Mouse (Mus musculus) heart, embryonic 16.5 days (tissue): Measurements from ENCODE around the gene Sgsm2. TPM values are rescaled to one million over a fixed set of nuclear protein-coding genes. Genes with fewer than 3 reads are reported as not detected.
A peak's percentile ranks its signal among the peaks of the same experiment; 100 is the strongest.

ENCODE experiments used
- ATAC-seq: fragments of 200-750 bp; cut with Nextera tagmentation; replicated peaks from 2 replicates; pipeline ENCODE4 v1.8.0; 2017; ENCODE audit warnings: moderate number of reproducible peaks; ENCODE audit not compliant: insufficient read depth, low FRiP score; ENCODE audit errors: extremely low read depth
- H3K27ac ChIP-seq: fragments of 300-500 bp; sonication (generic); 2 replicates; pipeline ENCODE4 v1.5.1; 2014; ENCODE audit warnings: mild to moderate bottlenecking, low read length, control low read depth, moderate library complexity
- H3K27me3 ChIP-seq: fragments of 300-500 bp; sonication (generic); 2 replicates; pipeline ENCODE4 v1.6.1; 2014; ENCODE audit warnings: low read length, mixed read lengths; ENCODE audit not compliant: control insufficient read depth, insufficient read depth
- H3K36me3 ChIP-seq: fragments of 300-500 bp; sonication (generic); 2 replicates; pipeline ENCODE4 v1.6.1; 2014; ENCODE audit not compliant: control insufficient read depth, insufficient read depth
- H3K4me1 ChIP-seq: fragments of 300-500 bp; sonication (generic); 2 replicates; pipeline ENCODE4 v1.6.1; 2014; ENCODE audit warnings: low read length, mixed read lengths; ENCODE audit not compliant: control insufficient read depth, insufficient read depth
- H3K4me2 ChIP-seq: fragments of 300-500 bp; sonication (generic); 2 replicates; pipeline ENCODE4 v1.6.1; 2014; ENCODE audit warnings: low read depth, mild to moderate bottlenecking, control low read depth, low read length
- H3K4me3 ChIP-seq: fragments of 300-500 bp; sonication (generic); 2 replicates; pipeline ENCODE4 v1.5.1; 2014; ENCODE audit warnings: mild to moderate bottlenecking, control low read depth, low read length
- H3K9ac ChIP-seq: fragments of 300-500 bp; sonication (generic); 2 replicates; pipeline ENCODE4 v1.6.1; 2014; ENCODE audit warnings: low read length, control low read depth
- H3K9me3 ChIP-seq: fragments of 300-500 bp; sonication (generic); replicated peaks from 2 replicates; pipeline ENCODE4 v1.6.1; 2016; ENCODE audit warnings: low read length; ENCODE audit not compliant: control insufficient read depth
- WGBS: fragments of 180-500 bp; shearing (Covaris S2); extraction: QIAGEN DNeasy Blood & Tissue Kit; methylation state at CpG from one replicate; pipeline ENCODE4 v1.1.7; 2014; 5-methylcytosine and 5-hydroxymethylcytosine counted together
- polyA plus RNA-seq: library from polyadenylated mRNA; unstranded; fragments of >200 nt; fragmentation: Nextera tagmentation; extraction: Ambion mirVana; gene quantifications from 2 replicates; pipeline ENCODE4 v1.2.1, GENCODE M21; 2015

Sgsm2 gene
- polyA plus RNA-seq = 4.7 and 4.9 TPM in 2 replicates

GRCm38 (mm10) chr11:74896901-74897677 is at the start of gene Sgsm2:
TSS of gene Sgsm2 (minus strand) at chr11:74897060.
- peak within 1 kb of the TSS; percentile 98 for H3K4me2 ChIP-seq
- H3K4me1 ChIP-seq = peaks cover 8% of the 10 kb centered on the region
- H3K9me3 ChIP-seq = no peaks in the 10 kb centered on the region
- under 1% methylated on average over 64 of the region's 74 CpGs for WGBS
- H3K27me3 ChIP-seq = no peaks in the 10 kb centered on the region
- peak; percentile 70 for ATAC-seq
- peak within 1 kb of the TSS; percentile 93 for H3K4me3 ChIP-seq
- H3K9ac ChIP-seq = peak within 1 kb of the TSS; percentile 85
- peaks cover 23% of the 10 kb centered on the region for H3K36me3 ChIP-seq
- H3K27ac ChIP-seq = peak within 1 kb of the TSS; percentile 88

- H3K27me3 ChIP-seq = no peaks in the 10 kb centered on the region
- no peak overlapping the region for H3K27ac ChIP-seq
- peaks cover 10% of the 10 kb centered on the region for H3K36me3 ChIP-seq
- ATAC-seq = no peak
- WGBS = 77% methylated on average over 3 of the region's 3 CpGs
- H3K4me1 ChIP-seq = no peaks in the 10 kb centered on the region
- H3K9me3 ChIP-seq = no peaks in the 10 kb centered on the region
- no peak overlapping the region for H3K4me2 ChIP-seq
- H3K4me3 ChIP-seq = no peak overlapping the region
- H3K9ac ChIP-seq = no peak overlapping the region
These were observed 49.5 kb upstream of the Sgsm2 start for GRCm38 (mm10) chr11:74946348-74946747.

GRCm38 (mm10) chr11:74930391-74930790 is 33.5 kb upstream of the Sgsm2 start:
- Histone ChIP-seq H3K4me1 (peaks cover 10% of the 10 kb centered on the region), H3K27ac (no peak overlapping the region), H3K27me3 (no peaks in the 10 kb centered on the region), H3K36me3 (peaks cover 28% of the 10 kb centered on the region), H3K4me2 (no peak overlapping the region), H3K9me3 (no peaks in the 10 kb centered on the region), H3K4me3 (no peak overlapping the region), H3K9ac (no peak overlapping the region)
- no peak for ATAC-seq
- WGBS = 96% methylated on average over 7 of the region's 7 CpGs

GRCm38 (mm10) chr11:74929111-74929510 is 32.3 kb upstream of the Sgsm2 start:
- Histone ChIP-seq H3K9ac (no peak overlapping the region), H3K4me2 (no peak overlapping the region), H3K27me3 (no peaks in the 10 kb centered on the region), H3K4me3 (no peak overlapping the region), H3K27ac (no peak overlapping the region), H3K36me3 (peaks cover 18% of the 10 kb centered on the region), H3K9me3 (no peaks in the 10 kb centered on the region), H3K4me1 (peaks cover 15% of the 10 kb centered on the region)
- ATAC-seq = no peak
- WGBS = 91% methylated on average over 4 of the region's 4 CpGs

- H3K27ac ChIP-seq = peak overlapping the region; percentile 51; the same call in 1 of the 2 replicates
- no peaks in the 10 kb centered on the region for H3K9me3 ChIP-seq
- peak overlapping the region; percentile 84 for H3K4me2 ChIP-seq
- H3K9ac ChIP-seq = no peak overlapping the region; the same call in 1 of the 2 replicates
- peaks cover 14% of the 10 kb centered on the region for H3K36me3 ChIP-seq
- H3K27me3 ChIP-seq = no peaks in the 10 kb centered on the region
- WGBS = 88% methylated on average over 2 of the region's 2 CpGs
- no peak overlapping the region for H3K4me3 ChIP-seq
- ATAC-seq = no peak
- H3K4me1 ChIP-seq = peaks cover 15% of the 10 kb centered on the region
These were observed 30.4 kb upstream of the Sgsm2 start for GRCm38 (mm10) chr11:74927236-74927725.

- H3K4me1 ChIP-seq = peaks cover 15% of the 10 kb centered on the region
- 3% methylated on average over 11 of the region's 11 CpGs for WGBS
- H3K9me3 ChIP-seq = no peaks in the 10 kb centered on the region
- peak; percentile 12; the same call in 1 of the 2 replicates for ATAC-seq
- H3K27ac ChIP-seq = peak overlapping the region; percentile 99
- no peaks in the 10 kb centered on the region for H3K27me3 ChIP-seq
- peak overlapping the region; percentile 92 for H3K9ac ChIP-seq
- peak overlapping the region; percentile 84 for H3K4me2 ChIP-seq
- peak overlapping the region; percentile 83 for H3K4me3 ChIP-seq
- H3K36me3 ChIP-seq = peaks cover 13% of the 10 kb centered on the region
These were observed 29.6 kb upstream of the Sgsm2 start for GRCm38 (mm10) chr11:74926388-74927005.

- H3K27me3 ChIP-seq = no peaks in the 10 kb centered on the region
- H3K9ac ChIP-seq = peak within 1 kb of the TSS; percentile 92
- no peaks in the 10 kb centered on the region for H3K9me3 ChIP-seq
- under 1% methylated on average over 86 of the region's 88 CpGs for WGBS
- peaks cover 15% of the 10 kb centered on the region for H3K4me1 ChIP-seq
- H3K4me3 ChIP-seq = peak within 1 kb of the TSS; percentile 83
- peak within 1 kb of the TSS; percentile 84 for H3K4me2 ChIP-seq
- peaks cover 7% of the 10 kb centered on the region for H3K36me3 ChIP-seq
- peak within 1 kb of the TSS; percentile 99 for H3K27ac ChIP-seq
- ATAC-seq = peak; percentile 97
These were observed 28.9 kb upstream of the Sgsm2 start, which contains the start of the genes Smg6 and Srr for GRCm38 (mm10) chr11:74925577-74926387. TSS of gene Smg6 (plus strand) at chr11:74925823. TSS of gene Srr (minus strand) at chr11:74925948.

GRCm38 (mm10) chr11:74924149-74924548 is 27.3 kb upstream of the Sgsm2 start:
- Histone ChIP-seq H3K9ac (no peak overlapping the region), H3K36me3 (peaks cover 3% of the 10 kb centered on the region), H3K4me3 (no peak overlapping the region), H3K4me1 (peaks cover 15% of the 10 kb centered on the region), H3K4me2 (no peak overlapping the region; the same call in 1 of the 2 replicates), H3K9me3 (no peaks in the 10 kb centered on the region), H3K27me3 (no peaks in the 10 kb centered on the region), H3K27ac (no peak overlapping the region)
- ATAC-seq = no peak
- WGBS = 59% methylated on average over 4 of the region's 4 CpGs
